Mouse (Mus musculus) cerebellum, adult 2 months (tissue): Measurements from ENCODE around the gene Kcnj10.

Experiments used
- CTCF ChIP-seq: fragments of 200-500 bp; IDR thresholded peaks from 2 replicates; pipeline ENCODE4 v1.5.1; 2011; ENCODE audit warnings: low read depth, mild to moderate bottlenecking, control low read depth, low read length, moderate library complexity, borderline replicate concordance; ENCODE audit not compliant: insufficient read depth
- POLR2A ChIP-seq: fragments of 200-500 bp; IDR thresholded peaks from 2 replicates; pipeline ENCODE4 v1.6.1; 2011; ENCODE audit warnings: low read length, control low read depth, borderline replicate concordance; ENCODE audit not compliant: insufficient read depth

DNA sequence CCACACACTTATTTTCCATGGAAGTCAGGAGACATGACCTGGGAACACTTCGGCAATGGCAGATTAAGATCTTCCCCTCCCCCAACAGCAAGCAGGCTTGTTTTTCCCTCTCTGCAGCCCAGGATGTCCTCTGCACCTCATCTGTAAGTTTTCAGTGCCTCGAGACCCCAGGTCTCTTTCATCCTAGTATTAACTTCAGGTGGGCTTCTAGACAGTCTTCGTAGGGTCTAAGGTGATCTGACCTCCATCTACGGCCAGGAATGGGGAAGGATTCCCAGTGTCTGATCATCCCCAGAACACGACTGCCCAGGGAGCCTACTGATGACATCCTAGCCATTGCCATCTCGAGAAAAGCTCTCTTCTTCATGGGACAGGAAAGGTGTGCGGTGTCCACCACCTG is 12.5 kb upstream of the Kcnj10 start:
- TF ChIP-seq CTCF (no peak), POLR2A (0 out of 2 replicates have a peak, but pooled peaks have one; percentile 9)
